ENCODE assay signal across 24 mouse cellular contexts in the genomic region with DNA sequence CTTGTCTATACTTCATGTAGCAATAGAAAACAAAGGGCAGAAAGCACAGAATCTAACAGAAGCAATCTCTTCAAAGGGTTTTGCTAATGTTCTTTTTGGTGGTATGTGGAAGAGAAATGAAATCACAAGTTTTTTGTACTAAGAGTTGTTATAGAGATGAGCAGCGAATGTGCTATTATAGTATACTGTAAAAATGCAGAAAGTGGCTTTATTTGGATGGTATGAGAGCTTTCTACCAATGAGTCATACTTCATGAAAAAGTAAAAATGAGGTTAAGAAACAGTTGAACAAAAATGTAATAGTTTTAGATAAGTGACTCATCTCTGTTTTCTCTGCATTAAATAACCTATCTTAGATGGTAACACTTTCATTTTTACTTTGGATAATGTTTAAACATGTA.
"Had no signal": no experiment of that assay in that cellular context is flagged by ENCODE, and none has a peak within 500 bp of the region (broad histone marks: within the 10 kb centered on the region; RNA-seq: fewer than 3 reads in every experiment).

No protein-coding gene starts in this region.

- H3K27ac ChIP-seq: kidney, postnatal 0 days; layer of hippocampus, adult 2 months; limb, embryonic 10.5 days; limb, embryonic 13.5 days; liver, embryonic 14.5 days; lung, embryonic 15.5 days; midbrain, embryonic 10.5 days; midbrain, embryonic 15.5 days; neural tube, embryonic 12.5 days; neural tube, embryonic 15.5 days; stomach, embryonic 15.5 days had no signal

- H3K4me1 ChIP-seq: limb, embryonic 10.5 days; limb, embryonic 13.5 days; lung, embryonic 15.5 days; megakaryocyte, embryonic 14.5 days; midbrain, embryonic 10.5 days; midbrain, embryonic 15.5 days; neural tube, embryonic 12.5 days; neural tube, embryonic 15.5 days; stomach, embryonic 15.5 days had no signal

- H3K9me3 ChIP-seq: limb, embryonic 10.5 days; limb, embryonic 13.5 days; lung, embryonic 15.5 days; midbrain, embryonic 10.5 days; midbrain, embryonic 15.5 days; neural tube, embryonic 12.5 days; neural tube, embryonic 15.5 days; stomach, embryonic 15.5 days had no signal

- DNase-seq: kidney, adult 2 months; kidney, postnatal 25 days; layer of hippocampus, adult 9-11 months; layer of hippocampus, postnatal 36 days; lung, adult 18-20 months; lung, postnatal 10 days; lung, postnatal 36 days; retina, postnatal 1 day; right cerebral cortex, postnatal 25 days; spleen, adult 18-20 months; thymus, adult 18-20 months; thymus, postnatal 36 days had no signal

- H3K9ac ChIP-seq: limb, embryonic 13.5 days; liver, embryonic 14.5 days; lung, embryonic 15.5 days; midbrain, embryonic 15.5 days; neural tube, embryonic 12.5 days; neural tube, embryonic 15.5 days; stomach, embryonic 15.5 days had no signal

- H3K4me3 ChIP-seq: layer of hippocampus, adult 2 months; limb, embryonic 10.5 days; limb, embryonic 13.5 days; lung, embryonic 15.5 days; megakaryocyte, embryonic 14.5 days; midbrain, embryonic 10.5 days; midbrain, embryonic 15.5 days; neural tube, embryonic 12.5 days; neural tube, embryonic 15.5 days; stomach, embryonic 15.5 days had no signal

- ATAC-seq: midbrain, embryonic 15.5 days had no signal

- H3K4me2 ChIP-seq: limb, embryonic 13.5 days; lung, embryonic 15.5 days; midbrain, embryonic 15.5 days; neural tube, embryonic 12.5 days; neural tube, embryonic 15.5 days; stomach, embryonic 15.5 days had no signal

- H3K27me3 ChIP-seq: limb, embryonic 13.5 days; lung, embryonic 15.5 days; megakaryocyte, embryonic 14.5 days; midbrain, embryonic 15.5 days; neural tube, embryonic 12.5 days; neural tube, embryonic 15.5 days; stomach, embryonic 15.5 days had no signal

- H3K36me3 ChIP-seq: limb, embryonic 10.5 days; limb, embryonic 13.5 days; lung, embryonic 15.5 days; midbrain, embryonic 10.5 days; midbrain, embryonic 15.5 days; neural tube, embryonic 12.5 days; neural tube, embryonic 15.5 days; stomach, embryonic 15.5 days had no signal
